Mouse (Mus musculus) neutrophil, adult 5-6 weeks (primary cell): ENCODE data around the gene Srbd1. TPM values are rescaled to one million over a fixed set of nuclear protein-coding genes. Genes with fewer than 3 reads are reported as not detected.

ENCODE experiments used
- ATAC-seq: fragments of 151-379, 151-347 bp; 2 replicates; pipeline ENCODE4 v1.8.0; 2017; ENCODE audit warnings: mild to moderate bottlenecking, moderate TSS enrichment; ENCODE audit not compliant: insufficient number of reproducible peaks, poor library complexity, low FRiP score, severe bottlenecking; ENCODE audit errors: extremely low read depth
- total RNA-seq: library from RNA; stranded (forward); fragments of 200-1000 nt; gene quantifications from 2 replicates; pipeline ENCODE4 v1.2.3, GENCODE M21; 2017

Gene Srbd1
- total RNA-seq, 1 experiment from 2014 or later = 18.3 TPM

GRCm38 (mm10) chr17:86150867-86151348 is 5.9 kb upstream of the Srbd1 start:
- peak; percentile 62; the same call in 1 of the 2 replicates for ATAC-seq

DNA sequence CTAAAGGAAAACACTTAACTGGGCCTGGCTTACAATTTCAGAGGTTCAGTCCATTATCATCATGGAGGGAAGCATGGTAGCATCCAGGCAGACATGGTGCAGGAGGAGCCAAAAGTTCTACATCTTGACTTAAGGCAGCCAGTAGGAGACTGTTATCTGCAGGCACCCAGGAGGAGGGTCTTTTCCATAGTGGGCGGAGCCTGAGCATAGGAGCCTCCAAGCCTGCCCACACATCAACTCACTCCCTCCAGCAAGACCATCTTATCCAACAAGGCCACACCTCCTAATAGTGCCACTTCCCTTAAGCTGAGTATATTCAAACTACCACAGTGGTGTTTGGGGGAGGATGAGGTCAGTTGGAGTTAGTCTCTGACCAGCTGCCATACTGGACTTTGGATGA is 4.8 kb upstream of the Srbd1 start:
- no peak for ATAC-seq

GRCm38 (mm10) chr17:86144537-86145078 is 367 bp downstream of the Srbd1 start:
- peak; percentile 3; the same call in 1 of the 2 replicates for ATAC-seq

DNA sequence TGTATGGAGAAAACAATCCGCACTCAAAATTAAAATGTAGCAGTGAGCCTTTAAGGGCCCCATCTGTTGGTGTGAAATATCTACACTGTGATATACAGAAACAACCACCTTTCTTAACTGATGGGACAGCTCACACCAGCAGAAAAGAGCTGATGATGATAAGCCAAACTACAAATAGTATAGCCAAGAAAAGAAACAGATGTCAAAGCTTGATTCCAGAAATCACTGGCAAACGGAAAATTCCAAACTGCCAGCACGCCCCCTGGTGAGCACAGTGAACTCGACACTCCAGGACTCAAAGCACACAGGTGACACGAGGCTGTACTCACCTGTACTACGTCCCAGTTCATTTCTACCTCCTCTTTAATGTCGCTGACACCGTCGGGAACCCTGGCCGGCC is 9.1 kb downstream of the Srbd1 start:
- no peak for ATAC-seq

GRCm38 (mm10) chr17:86134461-86134860 is 10.5 kb downstream of the Srbd1 start:
- ATAC-seq = no peak

GRCm38 (mm10) chr17:86132534-86132933 is 12.4 kb downstream of the Srbd1 start:
- ATAC-seq = no peak

GRCm38 (mm10) chr17:86128198-86128597 is 16.8 kb downstream of the Srbd1 start:
- 0 out of 2 replicates have a peak, but pooled peaks have one; percentile 26 for ATAC-seq

DNA sequence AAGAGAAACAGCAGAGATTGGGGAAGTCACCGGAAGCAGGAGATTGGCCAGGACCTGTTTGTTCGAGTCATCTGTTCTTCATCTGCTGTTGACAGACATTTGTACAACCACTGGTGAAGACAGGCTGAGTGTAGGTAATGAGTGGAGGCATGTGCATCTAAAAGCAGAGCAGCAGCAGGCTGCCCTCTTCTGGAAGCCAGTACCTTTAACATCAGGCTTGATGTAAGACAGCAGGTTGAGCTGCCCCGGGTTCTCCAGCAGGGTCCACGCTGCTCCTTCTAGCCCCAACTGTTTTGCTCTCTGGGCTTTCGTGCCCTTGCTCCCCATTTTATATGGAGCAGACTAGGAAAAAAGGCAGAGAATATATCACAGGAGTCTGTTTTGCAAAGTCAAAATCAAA is 19.1 kb downstream of the Srbd1 start:
- no peak for ATAC-seq

DNA sequence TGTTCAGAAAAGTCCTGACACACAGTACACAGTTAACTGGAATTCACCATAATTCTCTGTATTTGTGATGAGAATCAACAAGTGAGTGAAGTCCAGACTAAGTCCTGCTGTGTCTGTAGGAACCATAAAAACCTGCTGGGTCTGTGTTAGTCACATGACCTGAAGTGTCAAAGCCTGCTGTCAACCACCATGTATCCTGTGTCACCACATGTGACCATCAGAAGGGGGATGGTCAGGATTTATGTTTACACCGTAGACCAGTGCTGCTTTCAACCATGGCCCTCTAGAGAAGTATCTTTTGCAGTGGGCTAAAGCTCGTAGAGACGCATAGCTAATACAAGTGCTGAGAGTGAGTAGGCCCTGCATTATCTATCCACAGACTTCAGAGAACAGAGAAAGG is 21.8 kb downstream of the Srbd1 start:
- ATAC-seq = no peak

DNA sequence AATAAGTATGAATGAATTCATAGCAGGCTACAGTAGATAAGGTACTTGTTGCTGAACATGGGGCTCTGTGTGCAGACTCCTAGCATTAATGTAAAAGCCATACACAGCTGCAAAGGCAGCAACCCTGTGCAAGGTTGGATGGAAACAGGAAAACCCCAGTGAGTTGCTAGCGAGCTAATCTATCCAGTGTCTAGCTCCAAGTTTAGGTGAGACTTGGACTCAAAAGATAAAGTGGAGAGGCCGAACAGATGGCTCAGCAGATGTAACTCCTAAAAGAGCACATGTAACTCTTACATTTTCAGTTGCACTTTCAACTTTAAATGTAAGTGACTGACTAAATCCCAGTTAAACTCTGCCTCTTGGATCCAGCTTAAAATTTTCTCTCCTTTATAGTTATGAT is 48.1 kb downstream of the Srbd1 start:
- ATAC-seq = no peak

DNA sequence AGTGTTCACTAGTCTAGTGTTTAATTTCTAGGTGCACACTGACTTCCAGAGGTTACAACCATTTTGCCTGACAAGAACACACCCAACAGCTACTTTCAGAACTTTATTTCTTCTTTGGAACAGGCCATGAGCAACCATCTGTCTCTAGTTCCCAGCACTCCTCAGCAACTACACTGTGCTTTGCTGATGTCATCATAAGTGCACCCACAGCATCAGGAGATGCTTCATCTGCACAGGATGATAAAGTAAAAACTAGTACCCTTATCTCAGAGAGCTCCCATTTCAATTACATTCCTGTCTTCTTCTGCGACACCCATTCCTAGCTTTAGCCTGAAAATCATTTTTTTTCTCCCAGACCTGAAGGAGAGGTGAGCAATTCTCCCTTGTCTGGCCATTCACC is 51.9 kb downstream of the Srbd1 start:
- ATAC-seq = no peak

- no peak for ATAC-seq
These were observed 53.3 kb downstream of the Srbd1 start for GRCm38 (mm10) chr17:86091631-86092030.

- ATAC-seq = no peak
These were observed 54.9 kb downstream of the Srbd1 start for GRCm38 (mm10) chr17:86089893-86090588.

DNA sequence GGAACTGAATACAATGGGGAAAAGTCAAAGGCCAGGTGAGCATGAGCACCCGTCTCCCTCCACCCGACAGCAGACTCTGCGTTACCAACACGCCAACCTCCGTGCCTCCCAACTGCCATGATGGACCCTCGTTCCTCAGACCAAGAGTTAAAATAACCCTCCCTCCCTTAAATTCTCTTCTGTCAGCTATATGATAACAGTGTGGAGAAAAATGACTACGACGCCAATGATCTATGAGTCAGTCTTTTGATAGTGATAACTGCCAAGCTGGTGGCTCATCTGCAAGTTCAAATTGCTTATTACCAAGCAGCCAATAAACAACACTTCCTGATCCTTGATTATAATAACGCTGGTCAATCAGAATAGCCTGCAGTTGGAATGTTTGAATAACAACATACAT is 57.1 kb downstream of the Srbd1 start:
- no peak for ATAC-seq

- ATAC-seq = no peak
These were observed 58.8 kb downstream of the Srbd1 start for GRCm38 (mm10) chr17:86086191-86086590.

DNA sequence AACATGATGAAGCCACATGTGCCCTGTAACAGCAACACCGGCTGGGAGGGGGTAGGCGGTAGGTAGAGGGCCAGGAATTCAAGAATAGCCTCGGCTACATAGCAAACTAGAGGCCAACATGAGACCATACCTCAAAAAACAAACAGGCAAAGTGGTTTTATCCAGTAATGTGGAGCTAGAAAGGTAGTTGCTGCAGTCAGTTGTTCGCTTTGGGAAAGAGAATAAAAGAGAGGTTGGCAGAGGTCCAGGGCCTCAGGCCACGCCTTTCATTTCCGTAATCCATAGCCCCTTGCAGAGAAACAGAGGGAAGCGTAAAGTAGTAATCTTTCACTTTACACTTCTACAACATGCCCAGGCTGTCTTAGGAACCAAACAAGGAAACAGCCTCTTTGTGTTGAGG is 61.8 kb downstream of the Srbd1 start:
- ATAC-seq = no peak

DNA sequence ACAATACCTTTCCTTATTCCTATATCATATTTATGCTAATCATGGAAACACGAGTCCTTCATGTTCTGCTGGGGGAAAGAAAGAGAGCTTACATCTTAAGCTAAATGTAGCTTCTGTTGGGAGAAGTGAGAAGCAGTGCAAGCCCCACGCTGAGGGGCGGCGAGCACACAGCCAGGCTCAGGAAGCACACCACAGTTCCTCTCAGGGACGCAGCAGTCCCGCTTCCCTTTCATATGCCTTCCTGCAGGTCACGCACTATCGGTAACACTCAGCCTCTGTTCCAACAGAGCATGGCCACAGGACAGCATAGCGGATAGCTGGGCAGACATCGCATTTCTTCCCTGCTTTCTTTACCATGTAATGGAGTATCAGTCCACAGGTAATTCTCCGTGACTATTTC is 66.9 kb downstream of the Srbd1 start:
- ATAC-seq = no peak

DNA sequence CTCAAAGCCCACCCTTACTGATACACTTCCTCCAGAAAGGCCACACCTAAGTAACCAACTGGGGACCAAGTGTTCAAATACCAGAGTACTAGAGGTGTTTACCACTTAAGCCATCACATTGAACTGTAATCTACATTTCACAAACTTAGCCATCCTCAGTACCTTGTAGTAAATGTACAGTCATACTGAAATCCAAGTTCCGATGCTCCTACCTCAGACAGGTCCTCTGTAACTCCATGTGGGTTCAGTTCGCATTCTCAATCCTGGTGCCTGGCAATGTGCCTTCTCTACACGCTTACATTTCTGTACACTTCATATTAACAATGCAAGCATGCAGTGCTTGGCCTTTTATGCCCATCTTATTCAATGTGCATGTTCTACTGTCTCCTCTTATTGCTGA is 77.5 kb downstream of the Srbd1 start:
- no peak for ATAC-seq

DNA sequence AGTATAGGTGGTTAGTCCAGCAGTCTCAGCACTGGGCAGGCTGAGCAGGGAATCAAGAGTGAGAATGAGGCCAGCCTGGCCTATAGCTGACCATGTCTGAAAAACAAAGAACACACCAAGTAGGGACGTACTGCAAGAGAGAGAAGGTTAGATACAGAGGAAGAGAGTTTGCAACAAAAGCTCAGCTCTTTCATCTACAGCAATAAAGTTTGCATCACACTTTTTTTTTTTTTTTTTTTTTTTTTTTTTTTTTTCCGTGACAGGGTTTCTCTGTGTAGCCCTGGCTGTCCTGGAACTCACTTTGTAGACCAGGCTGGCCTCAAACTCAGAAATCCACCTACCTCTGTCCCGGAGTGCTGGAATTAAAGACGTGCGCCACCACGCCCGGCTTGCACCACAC is 79.1 kb downstream of the Srbd1 start:
- ATAC-seq = no peak

GRCm38 (mm10) chr17:86063461-86063860 is 81.5 kb downstream of the Srbd1 start:
- 0 out of 2 replicates have a peak, but pooled peaks have one; percentile 26 for ATAC-seq

GRCm38 (mm10) chr17:86060911-86061310 is 84.1 kb downstream of the Srbd1 start:
- no peak for ATAC-seq
